Mouse (Mus musculus): ENCODE results near the gene Wbp1l. TPM values are rescaled to one million over a fixed set of nuclear protein-coding genes. Genes with fewer than 3 reads are reported as not detected.
A peak's percentile ranks its signal among the peaks of the same experiment; 100 is the strongest.

Wbp1l gene
- polyA plus RNA-seq, 1 experiment from 2014 or later = 14.9 TPM

DNA sequence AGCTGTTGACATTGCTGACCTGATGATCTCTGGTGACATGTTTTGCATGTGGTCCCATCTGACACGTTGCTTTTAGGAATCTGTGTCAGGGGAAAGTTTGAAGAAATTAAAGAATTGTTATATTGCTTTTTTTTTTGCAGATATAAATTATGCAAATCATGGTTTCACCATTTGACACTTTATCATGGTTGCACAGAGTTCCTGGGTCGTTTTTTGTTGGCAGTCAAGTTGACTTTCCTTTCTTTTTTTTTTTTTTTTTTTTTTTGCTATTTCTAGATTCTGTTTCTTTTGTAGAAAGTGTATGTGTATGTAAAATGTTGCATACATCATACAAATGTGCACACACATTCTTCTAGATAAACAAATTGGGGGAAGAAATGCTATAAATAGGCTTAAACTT lies 92.2 kb downstream of the Wbp1l start:
- Histone ChIP-seq H3K27me3 (no peaks in the 10 kb centered on the region), H3K9me3 (replicated peaks) (no peaks in the 10 kb centered on the region), H3K9ac (no peak overlapping the region), H3K4me3 (replicated peaks) (no peak overlapping the region), H3K36me3 (0 out of 2 replicates have a peak, but pooled peaks cover 5% of the 10 kb centered on the region), H3K4me1 (replicated peaks) (peaks cover 16% of the 10 kb centered on the region), H3K4me2 (no peak overlapping the region), H3K27ac (no peak overlapping the region)
- DNase-seq (no peak), ATAC-seq (ENCODE audit: low read depth) (no peak)
- 51% methylated on average over 2 of the region's 2 CpGs for WGBS (ENCODE audit: insufficient replicate concordance)

DNA sequence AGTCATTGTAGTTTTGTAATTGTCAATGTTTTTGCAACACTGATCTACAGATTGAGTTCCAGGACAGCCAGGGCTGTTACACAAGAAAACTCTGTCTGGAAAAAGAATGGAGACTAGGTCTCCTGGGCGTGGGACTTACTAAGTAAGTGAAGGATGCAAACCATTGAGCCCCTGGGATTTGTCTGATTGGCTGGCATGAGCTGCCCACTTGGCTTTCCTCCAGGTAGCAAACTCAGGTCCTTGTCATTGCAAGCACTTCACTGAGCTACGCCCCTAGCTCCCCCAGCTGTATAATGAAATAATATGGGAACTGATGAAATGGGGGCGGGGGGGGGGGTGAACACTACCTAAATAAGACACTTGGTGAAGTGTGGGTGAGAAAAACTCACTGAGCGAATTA lies 94.3 kb downstream of the Wbp1l start:
- Histone ChIP-seq H3K9ac (no peak overlapping the region), H3K9me3 (replicated peaks) (no peaks in the 10 kb centered on the region), H3K27me3 (no peaks in the 10 kb centered on the region), H3K36me3 (0 out of 2 replicates have a peak, but pooled peaks cover 5% of the 10 kb centered on the region), H3K27ac (no peak overlapping the region), H3K4me3 (replicated peaks) (no peak overlapping the region), H3K4me1 (replicated peaks) (peaks cover 18% of the 10 kb centered on the region), H3K4me2 (no peak overlapping the region)
- WGBS (ENCODE audit: insufficient replicate concordance) = 71% methylated on average over 4 of the region's 4 CpGs
- no peak for ATAC-seq (ENCODE audit: low read depth)
- DNase-seq = no peak

DNA sequence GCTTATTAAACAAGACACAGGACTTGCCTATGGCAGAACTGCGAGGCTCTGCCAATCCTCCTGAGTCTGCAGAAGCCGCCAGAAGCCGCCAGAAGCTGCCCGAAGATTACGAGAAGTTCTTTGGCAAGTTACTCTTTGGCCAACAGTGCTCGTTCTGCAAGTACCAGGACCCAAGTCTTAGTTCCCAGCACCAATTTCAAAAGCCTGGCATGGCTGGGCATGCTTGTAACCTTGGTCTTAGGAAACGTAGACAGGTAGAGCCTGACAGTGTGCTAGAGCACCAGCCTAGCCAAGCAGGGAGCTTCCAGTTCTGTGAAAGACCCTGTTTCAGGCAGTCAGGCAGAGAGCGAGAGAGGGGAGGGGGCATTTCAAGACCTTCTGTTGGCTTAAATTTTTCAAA lies 97.6 kb downstream of the Wbp1l start:
- H3K4me2 ChIP-seq = no peak overlapping the region
- no peak for DNase-seq

DNA sequence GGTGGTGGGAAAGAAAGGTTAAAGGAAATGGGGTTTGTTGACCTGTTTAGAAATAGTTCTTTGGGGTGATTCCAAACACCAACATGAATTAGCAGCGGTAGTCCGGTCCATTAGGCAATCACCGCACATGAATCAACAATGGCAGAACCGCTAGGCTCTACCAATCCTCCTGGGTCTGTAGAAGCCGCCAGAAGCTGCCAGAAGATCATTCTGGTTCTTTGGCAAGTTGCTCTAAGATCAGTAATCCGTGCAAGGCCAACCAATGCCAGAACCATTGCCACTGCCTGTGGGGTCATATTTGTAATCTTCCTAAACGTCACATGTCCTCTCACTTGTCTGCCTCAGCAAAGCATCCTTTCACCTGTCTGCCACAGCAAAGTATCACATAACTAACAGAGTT lies 98.1 kb downstream of the Wbp1l start:
- Histone ChIP-seq H3K27ac (no peak overlapping the region), H3K4me3 (replicated peaks) (no peak overlapping the region), H3K4me1 (replicated peaks) (peaks cover 2% of the 10 kb centered on the region; the same call in 1 of the 2 replicates), H3K27me3 (no peaks in the 10 kb centered on the region), H3K36me3 (0 out of 2 replicates have a peak, but pooled peaks cover 8% of the 10 kb centered on the region), H3K9me3 (replicated peaks) (no peaks in the 10 kb centered on the region), H3K9ac (no peak overlapping the region), H3K4me2 (no peak overlapping the region)
- ATAC-seq (ENCODE audit: low read depth) (no peak), DNase-seq (no peak)
- 85% methylated on average over 7 of the region's 7 CpGs for WGBS (ENCODE audit: insufficient replicate concordance)

More for the DNA sequence above, 97.6 kb downstream of the Wbp1l start:
- Histone ChIP-seq H3K27me3 (no peaks in the 10 kb centered on the region), H3K4me3 (replicated peaks) (no peak overlapping the region), H3K27ac (no peak overlapping the region), H3K9me3 (replicated peaks) (no peaks in the 10 kb centered on the region), H3K4me1 (replicated peaks) (peaks cover 2% of the 10 kb centered on the region; the same call in 1 of the 2 replicates), H3K9ac (no peak overlapping the region), H3K36me3 (0 out of 2 replicates have a peak, but pooled peaks cover 8% of the 10 kb centered on the region)
- no peak for ATAC-seq (ENCODE audit: low read depth)
- WGBS (ENCODE audit: insufficient replicate concordance) = 83% methylated on average over 8 of the region's 8 CpGs

DNA sequence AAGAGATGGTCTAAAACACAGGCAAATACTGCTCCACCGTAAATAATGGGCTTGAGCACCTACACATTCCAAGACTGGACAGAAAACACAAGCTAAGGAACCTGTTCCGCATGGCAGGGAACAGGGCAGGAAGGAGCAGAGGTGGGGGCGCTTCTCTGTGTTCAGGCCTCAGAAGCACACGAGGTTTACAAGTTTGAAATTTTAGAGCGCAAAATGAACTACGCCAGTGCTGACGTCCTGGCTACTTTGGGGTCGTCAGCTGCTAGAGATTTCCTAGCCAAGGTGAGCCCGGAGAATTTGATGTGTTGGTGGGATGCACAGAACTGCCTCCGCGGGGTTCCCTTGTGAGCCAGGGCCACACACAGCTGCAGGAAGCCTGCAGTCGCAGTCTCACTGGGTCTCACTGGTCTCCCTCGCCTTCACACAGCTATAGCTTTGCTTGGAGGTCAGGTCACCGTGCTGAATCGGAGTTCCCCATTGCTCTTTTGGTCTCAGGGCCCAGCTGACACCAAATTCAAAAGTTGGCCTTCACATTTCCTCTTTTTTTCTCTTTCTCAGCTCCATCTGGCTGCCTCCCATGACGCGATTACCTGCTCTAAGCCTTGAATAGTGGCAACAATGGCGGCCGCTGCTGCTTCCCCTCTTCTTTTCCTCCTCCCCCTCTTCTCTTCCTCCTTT lies 99.1 kb downstream of the Wbp1l start:
- no peak overlapping the region for H3K9ac ChIP-seq
- no peak overlapping the region for H3K27ac ChIP-seq
- no peak overlapping the region for H3K4me2 ChIP-seq
- ATAC-seq (ENCODE audit: low read depth) = no peak
- H3K4me1 ChIP-seq (replicated peaks) = peaks cover 2% of the 10 kb centered on the region; the same call in 1 of the 2 replicates
- no peaks in the 10 kb centered on the region for H3K9me3 ChIP-seq (replicated peaks)
- H3K4me3 ChIP-seq (replicated peaks) = no peak overlapping the region
- no peaks in the 10 kb centered on the region for H3K27me3 ChIP-seq
- peaks cover 8% of the 10 kb centered on the region; the same call in 1 of the 2 replicates for H3K36me3 ChIP-seq
- WGBS (ENCODE audit: insufficient replicate concordance) = 49% methylated on average over 19 of the region's 19 CpGs
- DNase-seq = no peak

DNA sequence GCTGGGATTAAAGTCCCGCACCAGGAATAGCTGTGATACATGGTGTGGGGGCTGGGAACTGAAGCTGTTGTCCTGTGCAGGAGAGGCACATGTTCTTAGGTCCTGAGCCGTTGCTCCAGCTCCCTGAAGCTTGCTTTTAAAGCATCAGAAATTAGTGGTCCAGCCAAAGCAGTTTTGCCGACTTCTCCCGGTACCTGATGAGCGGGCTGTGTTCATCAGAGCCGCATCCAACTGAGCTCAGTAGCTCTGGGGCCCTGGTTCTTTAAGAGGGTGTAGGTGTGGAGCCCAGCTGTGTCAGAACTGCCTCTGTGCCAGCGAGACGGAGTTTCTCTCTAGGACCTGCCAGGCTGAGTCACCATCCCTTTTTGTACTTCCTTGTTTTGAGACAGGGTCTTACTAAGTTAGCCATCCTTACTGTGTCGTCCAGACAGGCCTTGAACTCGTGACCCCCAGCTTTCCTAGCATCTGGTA lies 100.2 kb downstream of the Wbp1l start:
- Histone ChIP-seq H3K36me3 (peaks cover 8% of the 10 kb centered on the region; the same call in 1 of the 2 replicates), H3K9me3 (replicated peaks) (no peaks in the 10 kb centered on the region), H3K27me3 (0 out of 2 replicates have a peak, but pooled peaks cover 8% of the 10 kb centered on the region), H3K4me3 (replicated peaks) (no peak overlapping the region), H3K27ac (no peak overlapping the region), H3K9ac (no peak overlapping the region), H3K4me2 (no peak overlapping the region), H3K4me1 (replicated peaks) (peaks cover 2% of the 10 kb centered on the region; the same call in 1 of the 2 replicates)
- 47% methylated on average over 10 of the region's 10 CpGs for WGBS (ENCODE audit: insufficient replicate concordance)
- ATAC-seq (ENCODE audit: low read depth) = no peak
- no peak for DNase-seq

DNA sequence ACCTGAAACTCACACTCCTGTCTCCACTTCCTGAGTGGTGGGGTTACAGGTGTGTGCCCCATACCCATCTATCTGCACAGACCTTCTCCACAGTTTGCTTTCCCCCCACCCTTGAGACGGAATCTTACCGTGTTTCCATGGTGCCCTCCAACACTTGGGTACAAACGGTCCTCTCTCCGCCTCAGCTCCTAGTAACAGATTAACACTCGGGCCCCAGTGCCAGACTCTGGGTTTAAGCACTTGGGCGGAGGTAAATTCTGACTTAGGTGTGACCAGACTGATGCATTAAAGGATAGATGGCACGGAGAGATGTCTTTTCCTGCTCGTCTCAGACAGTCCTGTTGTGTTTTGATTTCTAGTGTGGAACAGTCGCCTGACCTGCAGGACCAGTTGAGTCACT lies 102.3 kb downstream of the Wbp1l start:
- H3K4me3 ChIP-seq (replicated peaks) = no peak overlapping the region
- H3K27me3 ChIP-seq = peaks cover 13% of the 10 kb centered on the region
- no peaks in the 10 kb centered on the region for H3K9me3 ChIP-seq (replicated peaks)
- ATAC-seq (ENCODE audit: low read depth) (no peak), DNase-seq (no peak)
- peaks cover 8% of the 10 kb centered on the region for H3K4me1 ChIP-seq (replicated peaks)
- H3K27ac ChIP-seq = no peak overlapping the region
- H3K9ac ChIP-seq = no peak overlapping the region
- 68% methylated on average over 9 of the region's 9 CpGs for WGBS (ENCODE audit: insufficient replicate concordance)
- H3K36me3 ChIP-seq = peaks cover 3% of the 10 kb centered on the region; the same call in 1 of the 2 replicates
- H3K4me2 ChIP-seq = no peak overlapping the region

DNA sequence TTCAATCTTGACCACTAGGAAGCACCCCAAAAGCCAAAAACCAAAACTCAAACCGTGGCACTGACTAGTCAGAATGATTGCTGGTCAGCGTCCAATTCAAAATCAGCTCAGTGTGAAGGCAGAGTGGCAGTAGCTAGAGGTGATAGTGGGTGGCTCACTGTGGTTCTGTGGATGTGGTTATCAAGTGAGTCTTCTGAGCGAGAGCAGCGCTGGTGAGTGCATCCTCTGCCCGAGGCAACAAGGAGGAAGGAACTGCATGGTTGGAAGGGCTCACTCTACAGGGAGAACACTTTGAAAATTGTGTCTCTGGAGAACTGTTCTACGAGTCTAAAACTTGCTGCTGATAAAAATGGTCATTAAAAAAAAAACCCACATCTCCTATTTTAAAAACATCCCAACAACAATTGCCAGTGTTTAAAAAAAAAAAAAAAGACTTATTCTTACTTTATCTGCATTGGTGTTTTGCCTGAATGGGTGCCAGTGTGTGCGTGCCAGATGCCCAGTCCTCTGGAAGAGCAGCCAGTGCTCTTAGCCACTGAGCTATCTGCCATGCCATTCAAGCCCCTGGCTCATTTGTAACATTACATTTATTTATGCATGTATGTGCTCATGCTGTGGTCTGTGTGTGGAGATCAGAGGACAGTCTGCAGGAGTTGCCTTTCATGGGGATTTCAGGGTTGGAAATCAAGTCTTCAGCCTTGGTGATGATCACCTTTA lies 107.1 kb downstream of the Wbp1l start:
- Histone ChIP-seq H3K4me1 (replicated peaks) (peaks cover 29% of the 10 kb centered on the region), H3K4me3 (replicated peaks) (no peak overlapping the region), H3K36me3 (peaks cover 6% of the 10 kb centered on the region; the same call in 1 of the 2 replicates), H3K4me2 (no peak overlapping the region), H3K27me3 (peaks cover 13% of the 10 kb centered on the region), H3K27ac (no peak overlapping the region), H3K9ac (no peak overlapping the region), H3K9me3 (replicated peaks) (no peaks in the 10 kb centered on the region)
- DNase-seq (no peak), ATAC-seq (ENCODE audit: low read depth) (no peak)
- WGBS (ENCODE audit: insufficient replicate concordance) = 16% methylated on average over 7 of the region's 7 CpGs

DNA sequence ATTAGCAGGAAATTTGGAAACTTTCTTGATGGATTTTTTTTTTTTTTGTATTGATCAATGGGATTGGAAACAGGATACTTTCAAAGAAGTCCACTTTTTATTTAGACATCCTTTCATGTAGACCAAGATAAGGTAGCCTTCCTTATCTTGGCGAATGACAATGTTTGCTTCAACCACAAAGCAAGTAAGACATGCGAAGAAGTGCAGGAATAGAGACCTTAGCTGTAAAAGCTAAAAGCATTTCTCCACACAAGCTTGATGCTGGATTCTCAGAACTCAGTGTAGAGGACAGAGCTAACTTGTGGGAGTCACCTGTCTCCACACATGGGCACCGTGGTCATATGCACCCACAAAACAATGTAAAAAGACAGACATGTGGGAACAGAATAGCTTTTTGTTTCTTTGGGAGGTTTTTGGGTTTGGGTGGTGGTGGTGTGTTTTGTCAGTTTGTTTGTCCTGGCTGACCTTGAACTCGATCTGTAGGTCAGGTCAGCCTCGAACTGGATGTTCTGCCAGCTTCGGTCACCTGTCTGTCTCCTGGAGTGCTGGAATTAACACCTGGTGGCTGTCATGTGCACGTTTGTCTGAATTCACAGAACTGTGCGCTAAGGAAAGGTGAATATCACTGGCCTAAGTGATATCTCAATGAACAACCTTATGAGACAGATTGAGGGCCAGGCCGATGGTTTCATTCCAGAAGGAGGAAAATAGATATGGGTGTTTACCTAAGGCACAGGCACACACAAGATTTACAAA lies 107.8 kb downstream of the Wbp1l start:
- ATAC-seq (ENCODE audit: low read depth) (no peak; the same call in 1 of the 2 replicates), DNase-seq (no peak)
- 42% methylated on average over 9 of the region's 9 CpGs for WGBS (ENCODE audit: insufficient replicate concordance)
- H3K9me3 ChIP-seq (replicated peaks) = no peaks in the 10 kb centered on the region
- peaks cover 6% of the 10 kb centered on the region; the same call in 1 of the 2 replicates for H3K36me3 ChIP-seq
- H3K4me1 ChIP-seq (replicated peaks) = peaks cover 29% of the 10 kb centered on the region
- H3K4me3 ChIP-seq (replicated peaks) = peak overlapping the region; percentile 68
- H3K27ac ChIP-seq = no peak overlapping the region
- peak overlapping the region; percentile 78 for H3K4me2 ChIP-seq
- H3K9ac ChIP-seq = peak overlapping the region; percentile 68
- H3K27me3 ChIP-seq = peaks cover 13% of the 10 kb centered on the region

Measured in liver, embryonic 13.5 days (tissue).